Mouse (Mus musculus) megakaryocyte-erythroid progenitor cell, adult 5-6 weeks (primary cell): ENCODE results near the gene Abca4. TPM values are rescaled to one million over a fixed set of nuclear protein-coding genes. Genes with fewer than 3 reads are reported as not detected.

Experiments
- ATAC-seq: replicated peaks from 2 replicates; pipeline ENCODE4 v1.8.0; 2016; ENCODE audit warnings: mild to moderate bottlenecking, inconsistent platforms; ENCODE audit not compliant: severe bottlenecking, poor library complexity, low FRiP score, low TSS enrichment
- total RNA-seq, 2 experiments: library from RNA; stranded (forward) in 1 of 2; stranded (reverse) in 1 of 2; fragments of 200-1000, 215-1000 nt in 1 of 2; fragments of >200 nt in 1 of 2; fragmentation: Nextera tagmentation in 1 of 2; gene quantifications; 2 replicates each; pipeline ENCODE4 v1.2.3; 2014 to 2017

Gene Abca4
- total RNA-seq, 2 experiments from 2014 or later, result not detected

GRCm38 (mm10) chr3:122143432-122143831, 99.2 kb downstream of the Abca4 start:
- ATAC-seq, result no peak

DNA sequence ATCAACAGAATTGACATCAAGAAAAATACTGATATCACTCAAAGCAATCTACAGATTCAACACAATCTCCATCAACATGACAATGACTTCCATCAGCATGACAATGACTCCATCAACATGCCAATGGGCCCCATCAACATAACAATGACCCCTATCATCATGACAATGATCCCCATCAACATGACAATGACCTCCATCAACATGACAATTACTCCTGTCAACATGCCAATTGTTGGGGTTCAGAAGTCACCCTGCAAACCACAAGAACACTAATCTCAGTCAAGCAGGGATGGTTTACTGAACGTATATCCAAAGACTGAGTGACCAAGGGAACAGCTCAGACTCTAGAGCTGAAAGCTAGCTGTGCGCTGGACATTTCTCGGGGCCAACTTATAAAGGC, 101.2 kb downstream of the Abca4 start:
- ATAC-seq, result no peak

GRCm38 (mm10) chr3:122150836-122151235, 106.6 kb downstream of the Abca4 start:
- no peak for ATAC-seq

DNA sequence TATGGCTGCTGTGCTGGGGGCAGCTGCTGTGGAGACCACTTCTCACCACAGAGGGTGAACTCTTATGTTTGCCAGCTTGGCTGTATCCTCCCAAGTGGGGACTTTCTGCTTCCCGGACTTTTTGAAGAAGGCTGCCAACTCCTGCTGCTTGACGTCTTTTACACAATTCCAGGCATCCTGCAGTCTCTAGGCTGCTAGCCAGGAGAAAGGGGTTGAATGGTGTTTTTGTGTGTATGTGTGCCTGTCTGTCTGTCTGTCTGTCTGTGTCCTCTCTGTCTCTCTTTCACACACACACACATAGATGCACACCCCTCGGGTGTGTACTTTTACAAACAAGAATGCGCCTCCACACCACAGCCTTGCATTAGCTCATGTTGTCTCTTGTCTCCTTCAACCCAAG, 108.2 kb downstream of the Abca4 start:
- no peak for ATAC-seq

GRCm38 (mm10) chr3:122154080-122154479, 109.8 kb downstream of the Abca4 start:
- ATAC-seq, result no peak

GRCm38 (mm10) chr3:122159447-122159846, 115.2 kb downstream of the Abca4 start:
- ATAC-seq, result peak; percentile 72; the same call in 1 of the 2 replicates

DNA sequence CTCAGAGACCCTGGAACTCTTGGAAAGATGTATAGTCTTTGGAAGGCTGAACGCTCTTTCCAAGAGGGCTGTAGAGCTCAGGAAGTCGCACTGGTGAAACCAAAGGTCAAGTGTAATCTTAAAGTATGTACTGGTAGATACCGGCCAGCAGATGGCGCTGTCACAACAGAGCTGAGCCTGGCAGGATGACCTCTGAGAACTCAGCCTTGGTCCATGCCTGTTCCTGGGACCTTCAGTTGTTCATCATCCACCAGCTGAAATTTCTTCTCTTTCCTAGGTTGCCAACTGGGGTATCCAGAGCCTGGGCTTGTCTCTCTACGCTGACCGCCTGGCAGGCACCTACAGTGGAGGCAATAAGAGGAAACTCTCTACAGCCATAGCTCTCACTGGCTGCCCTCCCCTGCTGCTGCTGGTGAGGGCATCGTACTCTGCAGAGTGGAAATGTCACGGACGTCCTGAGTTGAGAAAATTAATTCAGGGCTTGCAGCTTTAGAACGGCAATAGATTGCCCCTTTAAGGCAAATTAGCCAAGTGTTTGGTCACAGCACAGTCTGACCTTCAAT, 125.5 kb downstream of the Abca4 start:
- peak; percentile 88 for ATAC-seq

DNA sequence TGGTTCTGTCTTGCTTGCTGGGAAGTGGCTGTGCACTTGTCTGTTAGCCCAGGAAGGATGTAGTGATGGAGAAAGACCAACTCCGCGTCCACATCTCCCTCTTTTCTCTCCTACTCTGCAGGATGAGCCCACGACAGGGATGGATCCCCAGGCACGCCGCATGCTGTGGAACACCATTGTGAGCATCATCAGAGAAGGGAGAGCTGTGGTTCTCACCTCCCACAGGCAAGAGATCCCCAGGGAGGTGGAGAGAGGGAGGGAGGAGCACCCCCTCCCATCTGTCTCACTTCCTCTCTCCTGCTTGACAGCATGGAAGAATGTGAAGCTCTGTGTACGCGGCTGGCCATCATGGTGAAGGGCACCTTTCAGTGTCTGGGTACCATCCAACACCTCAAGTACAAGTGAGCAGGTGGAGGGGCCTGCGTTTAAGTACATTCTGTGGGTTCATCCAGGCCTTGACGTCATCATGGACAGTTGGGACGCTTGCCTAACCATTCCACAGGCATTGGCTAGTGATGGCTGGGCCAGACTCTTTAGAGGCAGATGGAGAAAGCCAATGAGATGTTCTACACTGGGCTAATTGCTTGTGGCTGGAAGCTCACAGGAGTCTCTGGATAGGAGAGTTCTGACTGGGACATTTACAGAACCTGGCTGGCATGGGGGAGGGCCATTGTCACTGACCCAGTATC, 126.5 kb downstream of the Abca4 start:
- ATAC-seq, result no peak

GRCm38 (mm10) chr3:122173526-122174150, 129.4 kb downstream of the Abca4 start:
- ATAC-seq, result no peak

DNA sequence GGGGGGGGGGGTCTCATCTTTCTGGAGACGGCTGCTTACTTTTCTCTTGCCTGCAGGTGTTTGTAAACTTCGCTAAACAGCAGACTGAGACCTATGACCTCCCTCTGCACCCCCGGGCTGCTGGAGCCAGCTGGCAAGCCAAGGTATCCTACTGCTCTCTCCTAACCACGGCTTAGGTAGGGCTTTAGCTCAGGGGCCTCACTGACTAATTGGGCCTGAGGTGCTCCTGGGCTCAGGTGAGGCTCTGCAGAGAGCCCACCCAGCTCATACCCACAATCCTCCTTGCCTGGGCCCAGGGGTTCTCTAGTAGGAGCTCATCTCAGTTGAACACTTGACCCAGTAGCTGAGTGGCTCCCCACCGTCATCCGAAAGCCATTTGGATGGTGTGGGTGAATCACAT, 131.8 kb downstream of the Abca4 start:
- no peak for ATAC-seq

DNA sequence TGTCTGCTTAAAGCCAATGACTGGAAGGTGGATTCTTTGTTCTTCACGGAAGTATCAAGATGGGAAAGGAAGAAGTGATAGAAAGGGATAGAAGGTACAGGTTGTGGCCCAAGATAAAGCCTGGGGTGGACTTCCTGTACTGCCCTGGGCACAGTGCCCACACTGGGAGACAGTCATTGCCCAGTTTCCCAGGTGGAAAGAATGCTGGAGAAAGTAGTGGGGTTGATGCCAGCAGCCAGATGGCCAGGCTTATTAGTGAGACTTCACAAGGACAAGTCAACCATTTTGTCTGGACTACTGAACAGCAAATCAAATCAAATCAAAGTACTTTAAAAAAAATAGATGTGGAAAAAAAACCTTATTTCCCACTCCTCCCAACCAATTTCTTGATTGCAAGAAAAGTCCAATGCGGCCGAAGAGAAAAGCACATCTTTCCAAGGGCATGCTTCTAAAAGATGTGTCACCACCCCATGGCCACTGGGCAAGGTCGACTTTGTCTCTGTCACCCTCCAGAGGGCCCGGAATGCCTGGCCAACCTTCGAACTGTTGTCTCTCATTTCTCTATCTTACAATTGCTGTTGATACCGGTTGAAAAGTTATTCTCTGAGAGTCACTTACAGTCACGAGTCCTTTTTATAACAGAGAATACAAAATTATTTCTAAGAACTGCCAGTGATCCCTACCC, 132.6 kb downstream of the Abca4 start:
- no peak for ATAC-seq

DNA sequence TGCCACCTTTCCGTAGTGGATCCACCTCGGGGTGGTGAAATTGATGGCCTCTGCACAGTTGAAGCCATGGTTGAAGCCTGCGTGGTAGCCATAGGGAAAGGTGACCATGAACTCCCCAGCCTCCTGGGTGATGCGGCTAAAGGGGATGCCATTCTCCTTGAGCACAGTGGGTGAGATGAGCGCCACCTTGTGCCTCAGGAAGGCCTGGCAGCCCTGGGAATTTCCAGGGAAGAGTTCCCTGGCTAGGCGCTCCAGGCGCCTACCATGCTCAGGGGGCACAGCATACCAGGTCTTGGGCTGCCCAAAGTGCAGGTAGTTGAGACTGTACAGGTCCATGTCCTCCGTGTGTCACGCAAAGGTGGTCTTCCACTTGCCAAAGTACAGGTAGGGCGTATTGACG, 139.9 kb downstream of the Abca4 start:
- peak; percentile 69 for ATAC-seq

GRCm38 (mm10) chr3:122186975-122187374, 142.7 kb downstream of the Abca4 start:
- peak; percentile 56 for ATAC-seq

GRCm38 (mm10) chr3:122196621-122197298, 152.5 kb downstream of the Abca4 start:
- no peak for ATAC-seq

- ATAC-seq, result no peak
These were observed 154.3 kb downstream of the Abca4 start for GRCm38 (mm10) chr3:122198532-122198931.

GRCm38 (mm10) chr3:122198966-122199381, 154.7 kb downstream of the Abca4 start:
- ATAC-seq, result peak; percentile 84

DNA sequence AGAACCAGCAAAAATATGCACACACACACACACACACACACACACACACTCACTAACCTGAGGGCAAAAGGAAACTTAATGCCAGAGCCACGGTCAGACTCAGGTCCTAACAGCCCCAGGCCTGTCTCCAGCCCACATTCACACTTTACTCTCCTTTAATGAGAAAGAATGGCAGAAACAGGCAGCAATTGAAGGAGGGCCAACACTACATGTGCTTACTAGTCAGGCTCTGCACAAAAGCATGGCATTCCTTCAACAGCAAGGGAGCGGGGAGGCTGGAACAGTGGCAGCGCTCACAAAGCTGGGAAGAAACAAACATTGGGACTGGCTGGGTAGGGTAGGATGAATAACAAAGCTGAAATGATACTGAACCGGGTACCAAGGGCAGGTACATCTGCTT, 155.4 kb downstream of the Abca4 start:
- ATAC-seq, result no peak

- ATAC-seq, result no peak
These were observed 155.8 kb downstream of the Abca4 start for GRCm38 (mm10) chr3:122200017-122200416.

DNA sequence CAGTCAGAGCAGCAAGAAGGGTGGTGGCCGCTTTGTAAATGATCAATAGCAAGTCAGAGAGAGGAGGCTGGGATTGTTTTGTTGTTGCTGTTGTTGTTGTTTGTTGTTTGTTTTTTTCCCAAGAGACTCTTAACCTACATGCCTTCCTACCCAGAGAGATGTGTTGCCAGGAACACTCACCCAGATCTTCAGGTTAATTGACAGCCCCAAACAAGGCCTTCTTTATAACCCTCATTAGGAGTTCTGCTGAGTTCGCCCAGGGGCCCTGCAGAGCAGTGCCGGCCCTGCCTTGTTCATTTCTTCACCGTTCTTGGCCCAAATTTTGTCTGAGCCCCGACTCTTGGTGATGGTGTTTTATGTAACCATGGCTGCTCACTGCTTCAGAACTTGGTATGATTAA, 156.2 kb downstream of the Abca4 start:
- no peak for ATAC-seq

DNA sequence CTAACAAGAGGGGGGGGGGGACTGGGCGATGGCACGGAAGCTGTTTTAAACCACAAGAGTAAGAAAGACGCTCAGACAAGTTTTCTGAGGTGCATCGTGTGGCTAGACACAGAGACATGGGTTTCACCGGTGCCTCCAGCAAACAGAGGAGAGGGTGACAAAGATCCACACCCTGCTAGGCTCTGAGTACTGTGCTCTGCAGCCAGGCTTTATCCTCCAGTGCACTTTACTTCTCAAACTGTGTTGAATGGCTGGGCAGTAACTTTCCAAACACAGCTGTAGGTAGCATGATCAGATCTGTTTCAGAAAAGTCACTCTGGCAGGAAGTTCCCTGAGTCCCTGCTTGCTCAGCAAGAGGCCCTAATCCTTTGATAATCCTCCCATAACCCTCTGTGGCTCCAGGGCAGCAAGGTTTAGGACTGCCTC, 158.1 kb downstream of the Abca4 start:
- ATAC-seq, result no peak; the same call in 1 of the 2 replicates
